Mouse (Mus musculus): ENCODE data around the gene 9330182O14Rik. TPM values are rescaled to one million over a fixed set of nuclear protein-coding genes. Genes with fewer than 3 reads are reported as not detected.

9330182O14Rik gene
- not detected in 2 replicates for polyA plus RNA-seq (2015; fragmentation: Nextera tagmentation; extraction: Ambion mirVana)

DNA sequence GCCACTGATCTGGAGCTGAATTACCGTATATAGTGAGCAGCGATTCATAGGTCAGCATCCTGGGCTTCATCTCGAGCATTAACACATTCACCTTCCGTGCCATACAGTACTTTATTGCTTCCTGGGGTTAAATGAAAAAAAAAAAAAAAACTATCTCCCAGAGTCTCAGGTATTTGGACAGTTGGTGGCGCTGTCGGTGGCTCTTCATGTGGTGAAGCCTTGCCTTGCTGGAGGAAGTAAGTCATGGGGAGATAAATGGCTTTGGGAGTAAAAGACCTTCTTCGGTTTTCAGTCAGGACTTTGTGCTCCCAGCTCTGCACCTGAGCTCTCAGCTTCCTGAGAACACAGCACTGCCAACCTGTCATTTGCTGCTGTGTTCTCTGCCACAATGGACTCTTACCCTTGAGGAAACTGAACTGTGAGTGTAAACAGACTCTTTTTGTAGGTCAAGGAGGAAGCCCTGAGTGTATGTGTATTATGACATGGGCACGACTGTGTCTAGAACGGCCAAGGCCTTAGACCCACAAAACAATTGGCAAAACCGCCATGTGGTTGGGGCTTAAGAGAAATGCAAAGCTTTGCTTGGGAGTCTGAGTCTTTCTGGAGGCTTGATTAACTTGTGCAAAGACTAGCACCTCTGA, at the start of gene 9330182O14Rik:
TSS of gene 9330182O14Rik (plus strand) at position 214 of the 641 bp plus-strand sequence.
- ATAC-seq: no peak
- H3K36me3 ChIP-seq: no peaks in the 10 kb centered on the region
- no peak within 1 kb of the TSS for H3K4me2 ChIP-seq (replicated peaks)
- H3K27me3 ChIP-seq: no peaks in the 10 kb centered on the region
- H3K9ac ChIP-seq (replicated peaks): no peak within 1 kb of the TSS
- H3K27ac ChIP-seq: no peak within 1 kb of the TSS
- H3K4me1 ChIP-seq (replicated peaks): no peaks in the 10 kb centered on the region
- 63% methylated on average over 10 of the region's 10 CpGs for WGBS
- no peak within 1 kb of the TSS for H3K4me3 ChIP-seq (replicated peaks)
- H3K9me3 ChIP-seq: no peaks in the 10 kb centered on the region

DNA sequence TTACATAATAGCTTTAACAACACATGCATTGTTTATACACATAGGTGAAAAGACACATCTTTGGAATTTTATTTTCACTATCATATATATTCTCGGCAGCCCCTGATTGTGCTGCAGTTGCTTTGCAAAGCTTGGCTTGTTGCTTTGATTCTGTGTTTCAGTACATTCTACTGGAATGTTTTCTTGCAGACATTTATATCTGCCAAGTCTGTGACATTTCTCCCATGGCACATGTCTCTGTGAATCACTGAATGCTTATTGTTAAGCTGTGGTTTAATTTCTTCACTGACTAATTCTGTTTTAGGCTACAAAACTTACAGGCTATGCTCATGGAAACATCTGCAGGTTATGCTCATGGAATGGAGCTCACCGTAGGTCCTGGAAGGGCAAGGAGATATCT, 30.9 kb upstream of the 9330182O14Rik start:
- no peak overlapping the region for H3K4me2 ChIP-seq (replicated peaks)
- no peaks in the 10 kb centered on the region for H3K4me1 ChIP-seq (replicated peaks)
- no peak overlapping the region for H3K9ac ChIP-seq (replicated peaks)
- H3K36me3 ChIP-seq: no peaks in the 10 kb centered on the region
- H3K27ac ChIP-seq: no peak overlapping the region
- no peak overlapping the region for H3K4me3 ChIP-seq (replicated peaks)
- ATAC-seq: no peak
- H3K27me3 ChIP-seq: no peaks in the 10 kb centered on the region
- no peaks in the 10 kb centered on the region for H3K9me3 ChIP-seq
- 93% methylated on average over 2 of the region's 2 CpGs for WGBS

DNA sequence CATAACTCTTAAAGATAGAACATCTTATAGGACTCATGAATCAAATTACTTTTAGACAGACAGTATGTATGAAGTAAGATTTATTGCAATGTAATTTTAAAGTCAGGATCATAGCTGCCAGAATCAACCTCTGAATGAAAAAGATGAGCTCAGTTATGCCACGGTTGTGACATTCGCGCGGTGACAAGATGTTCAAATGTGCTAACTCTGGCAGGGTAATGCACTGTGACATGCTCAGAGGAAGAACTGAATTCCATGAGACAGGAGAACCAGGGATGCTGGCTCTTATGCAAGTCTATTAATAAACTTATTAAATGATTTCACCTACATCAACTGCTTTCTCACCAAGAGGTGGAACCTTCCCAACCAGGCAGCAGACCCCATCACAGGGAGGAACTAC, 28.5 kb upstream of the 9330182O14Rik start:
- no peak for ATAC-seq
- Histone ChIP-seq H3K27ac (no peak overlapping the region), H3K9me3 (no peaks in the 10 kb centered on the region), H3K4me2 (replicated peaks) (no peak overlapping the region), H3K36me3 (no peaks in the 10 kb centered on the region), H3K4me3 (replicated peaks) (no peak overlapping the region), H3K9ac (replicated peaks) (no peak overlapping the region), H3K4me1 (replicated peaks) (no peaks in the 10 kb centered on the region), H3K27me3 (no peaks in the 10 kb centered on the region)
- WGBS: 88% methylated on average over 4 of the region's 4 CpGs

DNA sequence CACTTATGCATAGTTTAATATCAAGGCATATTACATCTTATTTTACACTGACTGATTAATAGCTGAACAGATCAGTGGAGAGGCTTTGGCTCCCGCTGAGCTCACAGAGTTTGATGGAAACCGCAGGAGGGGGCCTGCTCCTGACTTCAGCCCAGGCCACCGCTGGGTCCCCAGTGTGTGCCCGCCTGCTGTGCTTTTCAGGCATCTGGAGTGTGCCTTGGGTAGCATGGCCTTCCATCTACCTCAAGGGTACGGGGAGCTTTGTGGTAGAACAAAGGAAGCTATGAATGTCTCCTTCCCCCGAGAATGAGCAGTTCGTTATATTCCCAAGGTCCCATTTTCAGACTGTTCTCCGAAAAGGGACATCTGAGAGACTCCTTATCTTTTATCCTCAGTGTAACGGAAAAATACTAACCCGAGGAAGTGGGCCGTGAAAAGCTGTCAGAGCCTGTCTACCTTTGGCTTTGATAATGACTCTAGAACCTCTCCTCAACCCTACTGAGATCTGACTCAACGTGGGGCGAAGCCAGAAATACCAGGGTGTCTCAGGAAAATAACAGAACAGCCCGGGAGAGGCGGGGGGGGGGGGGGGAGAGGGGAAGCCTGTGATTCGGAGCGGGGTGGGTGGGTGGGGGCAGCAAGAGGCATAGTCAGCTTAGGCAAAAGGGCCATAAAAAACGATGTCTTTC, 20.1 kb upstream of the 9330182O14Rik start:
- Histone ChIP-seq H3K27ac (no peak overlapping the region; the same call in 1 of the 2 replicates), H3K9ac (replicated peaks) (peak overlapping the region; percentile 49; the same call in 1 of the 2 replicates), H3K4me1 (replicated peaks) (peaks cover 18% of the 10 kb centered on the region), H3K27me3 (no peaks in the 10 kb centered on the region), H3K9me3 (no peaks in the 10 kb centered on the region), H3K4me2 (replicated peaks) (peak overlapping the region; percentile 54), H3K36me3 (no peaks in the 10 kb centered on the region), H3K4me3 (replicated peaks) (no peak overlapping the region)
- 14% methylated on average over 15 of the region's 18 CpGs for WGBS
- peak; percentile 55 for ATAC-seq

DNA sequence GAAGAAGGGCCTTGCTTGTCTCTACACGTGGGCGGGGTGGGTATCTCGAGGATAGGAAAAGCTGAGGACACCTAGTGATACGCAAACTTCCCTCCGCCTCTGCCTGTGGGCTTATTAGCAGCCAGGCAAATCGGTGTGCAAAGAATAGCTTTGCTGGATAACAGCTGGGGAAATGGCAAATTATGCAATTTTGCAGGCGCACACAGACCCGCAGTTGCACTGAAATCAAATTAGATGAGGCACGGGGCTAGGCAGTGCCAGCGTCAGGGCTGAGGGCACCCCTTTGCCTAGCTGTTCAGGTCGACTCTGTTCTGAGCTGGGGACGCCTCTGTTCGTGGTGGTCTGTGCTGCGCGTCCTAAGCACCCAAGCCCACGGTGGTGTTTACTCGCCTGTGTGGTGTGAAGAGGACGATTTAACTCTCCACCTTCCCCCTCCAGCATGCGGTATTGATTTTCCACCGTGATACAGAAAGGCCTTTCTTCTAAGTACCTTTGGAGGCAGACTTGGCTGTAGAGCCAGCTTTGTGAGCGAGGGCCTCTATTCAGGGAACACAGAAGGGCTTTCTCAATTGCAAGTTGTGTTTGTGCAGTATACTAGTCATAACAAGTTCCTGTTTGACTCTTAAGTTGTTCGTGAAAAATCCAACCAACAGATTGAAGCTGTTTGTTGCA, 19.4 kb upstream of the 9330182O14Rik start:
- no peaks in the 10 kb centered on the region for H3K27me3 ChIP-seq
- peak overlapping the region; percentile 49 for H3K9ac ChIP-seq (replicated peaks)
- H3K4me3 ChIP-seq (replicated peaks): peak overlapping the region; percentile 23
- peak; percentile 92 for ATAC-seq
- no peaks in the 10 kb centered on the region for H3K36me3 ChIP-seq
- H3K4me1 ChIP-seq (replicated peaks): peaks cover 18% of the 10 kb centered on the region
- H3K9me3 ChIP-seq: no peaks in the 10 kb centered on the region
- WGBS: 21% methylated on average over 22 of the region's 22 CpGs
- peak overlapping the region; percentile 65 for H3K27ac ChIP-seq
- peak overlapping the region; percentile 54 for H3K4me2 ChIP-seq (replicated peaks)

DNA sequence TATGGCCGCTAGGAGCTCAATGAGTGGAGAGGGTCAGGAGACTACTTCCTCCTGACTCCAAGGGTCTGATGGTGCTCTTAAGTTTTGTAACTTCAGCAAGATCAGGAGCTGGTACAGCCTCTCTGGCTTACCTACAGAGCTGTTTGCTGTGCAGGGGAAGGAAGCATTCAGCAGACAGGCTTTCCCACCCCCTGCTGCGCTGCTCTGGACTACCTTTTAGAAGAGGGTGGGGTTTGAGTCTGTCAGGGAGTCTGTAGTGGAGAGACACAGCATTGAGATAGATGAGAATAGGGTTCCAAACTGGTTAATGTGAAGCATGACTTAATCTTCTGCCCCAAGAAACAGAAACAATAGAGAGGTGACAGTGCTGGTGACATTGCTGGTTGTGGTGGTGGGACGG, 17.8 kb upstream of the 9330182O14Rik start:
- H3K4me1 ChIP-seq (replicated peaks): peaks cover 18% of the 10 kb centered on the region
- H3K36me3 ChIP-seq: no peaks in the 10 kb centered on the region
- H3K9ac ChIP-seq (replicated peaks): no peak overlapping the region
- H3K27me3 ChIP-seq: no peaks in the 10 kb centered on the region
- no peak overlapping the region for H3K4me2 ChIP-seq (replicated peaks)
- H3K4me3 ChIP-seq (replicated peaks): no peak overlapping the region
- 81% methylated on average over 3 of the region's 3 CpGs for WGBS
- no peaks in the 10 kb centered on the region for H3K9me3 ChIP-seq
- no peak for ATAC-seq
- H3K27ac ChIP-seq: no peak overlapping the region

DNA sequence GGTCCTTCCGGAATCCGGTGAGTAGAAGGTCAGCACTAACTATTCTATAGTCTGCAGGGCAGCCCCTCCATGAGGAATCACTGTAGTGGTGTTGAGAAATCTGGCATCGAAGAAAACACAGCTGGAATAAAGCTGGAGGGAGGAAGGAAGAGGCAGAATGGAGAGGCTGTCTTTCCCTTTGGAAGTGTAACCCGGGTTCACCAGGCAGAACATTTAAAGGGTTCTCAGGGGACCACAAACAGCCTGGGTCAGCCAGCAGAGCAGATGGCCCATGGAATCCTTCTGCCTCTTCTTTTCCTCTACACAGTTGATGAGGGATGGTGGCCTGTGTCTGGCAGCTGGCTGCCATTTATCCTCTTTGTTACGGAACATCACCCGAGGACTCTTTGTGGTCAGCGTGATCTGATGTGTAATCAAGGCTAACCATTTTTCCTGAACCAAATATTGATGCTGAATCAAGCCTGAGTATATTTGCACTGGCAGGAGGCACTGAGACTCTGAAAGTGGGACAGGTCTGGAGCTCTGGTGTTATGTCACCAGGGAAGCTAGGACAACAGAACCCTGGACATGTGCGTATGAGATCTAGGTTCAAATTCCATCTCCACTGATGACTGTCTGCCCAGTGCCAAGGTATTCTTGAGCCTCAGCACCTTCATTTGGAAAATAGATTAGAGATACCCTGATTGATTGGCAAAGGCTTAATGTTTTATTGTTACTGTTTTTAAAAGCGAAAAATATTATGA, 9.8 kb upstream of the 9330182O14Rik start:
- no peak overlapping the region for H3K27ac ChIP-seq
- no peaks in the 10 kb centered on the region for H3K36me3 ChIP-seq
- H3K4me1 ChIP-seq (replicated peaks): no peaks in the 10 kb centered on the region
- H3K27me3 ChIP-seq: no peaks in the 10 kb centered on the region
- H3K4me3 ChIP-seq (replicated peaks): no peak overlapping the region
- ATAC-seq: no peak
- no peak overlapping the region for H3K4me2 ChIP-seq (replicated peaks)
- H3K9ac ChIP-seq (replicated peaks): no peak overlapping the region
- no peaks in the 10 kb centered on the region for H3K9me3 ChIP-seq
- 76% methylated on average over 9 of the region's 9 CpGs for WGBS

DNA sequence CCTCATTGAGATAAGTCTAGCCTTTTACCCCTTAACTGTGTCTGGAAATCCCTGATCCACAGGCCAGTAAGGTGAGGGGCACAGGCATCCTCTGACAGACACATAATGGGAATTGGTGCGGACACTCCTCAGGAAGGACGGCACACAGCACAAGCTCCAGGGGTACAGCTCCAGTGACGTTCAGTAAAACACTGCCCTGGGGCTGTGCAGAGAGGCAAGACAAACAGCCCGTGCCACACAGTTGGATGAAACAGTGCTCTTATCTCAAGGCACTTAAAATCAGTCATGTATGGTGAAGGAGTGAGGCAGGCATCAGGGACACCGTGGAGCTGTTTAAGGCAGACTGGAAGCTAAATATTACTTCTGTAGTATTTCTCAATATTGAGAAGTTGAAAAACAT, 4.7 kb upstream of the 9330182O14Rik start:
- H3K9ac ChIP-seq (replicated peaks): no peak overlapping the region
- H3K36me3 ChIP-seq: no peaks in the 10 kb centered on the region
- no peak overlapping the region for H3K4me2 ChIP-seq (replicated peaks)
- no peaks in the 10 kb centered on the region for H3K4me1 ChIP-seq (replicated peaks)
- ATAC-seq: no peak
- H3K4me3 ChIP-seq (replicated peaks): no peak overlapping the region
- H3K9me3 ChIP-seq: no peaks in the 10 kb centered on the region
- no peaks in the 10 kb centered on the region for H3K27me3 ChIP-seq
- no peak overlapping the region for H3K27ac ChIP-seq
- WGBS: 62% methylated on average over 5 of the region's 5 CpGs

DNA sequence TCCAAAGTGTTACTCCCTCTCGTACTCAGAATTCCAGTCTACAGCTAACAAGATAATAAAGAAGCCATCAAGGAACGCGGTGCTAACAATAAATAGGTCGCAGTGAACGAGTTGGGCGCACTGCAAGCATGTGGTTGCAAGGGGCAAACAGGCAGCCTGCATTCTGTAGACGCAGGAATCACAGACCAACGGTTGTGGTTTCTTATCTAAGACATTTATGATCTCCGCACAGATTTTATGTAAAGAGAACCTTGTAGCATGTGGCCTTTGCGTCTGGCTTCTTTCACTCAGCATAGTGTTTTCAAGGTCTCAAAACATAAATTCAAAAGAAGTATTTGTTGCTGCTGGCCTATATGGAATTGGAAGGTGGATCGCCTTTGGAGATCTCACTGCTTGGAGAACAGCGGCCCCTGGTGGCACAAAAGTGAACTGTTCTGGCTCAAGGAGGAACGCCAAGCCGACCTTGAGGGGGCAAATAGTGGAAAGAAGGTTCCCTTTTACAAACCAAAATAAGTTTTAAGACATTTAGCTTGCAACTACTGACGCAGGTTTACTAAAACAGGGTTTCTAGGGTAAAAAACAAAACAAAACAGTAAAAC, 3.2 kb upstream of the 9330182O14Rik start:
- Histone ChIP-seq H3K9ac (replicated peaks) (no peak overlapping the region), H3K27me3 (no peaks in the 10 kb centered on the region), H3K4me1 (replicated peaks) (no peaks in the 10 kb centered on the region), H3K4me3 (replicated peaks) (no peak overlapping the region), H3K9me3 (no peaks in the 10 kb centered on the region), H3K36me3 (no peaks in the 10 kb centered on the region), H3K4me2 (replicated peaks) (no peak overlapping the region), H3K27ac (no peak overlapping the region)
- WGBS: 24% methylated on average over 15 of the region's 15 CpGs
- peak; percentile 62; the same call in 1 of the 2 replicates for ATAC-seq

DNA sequence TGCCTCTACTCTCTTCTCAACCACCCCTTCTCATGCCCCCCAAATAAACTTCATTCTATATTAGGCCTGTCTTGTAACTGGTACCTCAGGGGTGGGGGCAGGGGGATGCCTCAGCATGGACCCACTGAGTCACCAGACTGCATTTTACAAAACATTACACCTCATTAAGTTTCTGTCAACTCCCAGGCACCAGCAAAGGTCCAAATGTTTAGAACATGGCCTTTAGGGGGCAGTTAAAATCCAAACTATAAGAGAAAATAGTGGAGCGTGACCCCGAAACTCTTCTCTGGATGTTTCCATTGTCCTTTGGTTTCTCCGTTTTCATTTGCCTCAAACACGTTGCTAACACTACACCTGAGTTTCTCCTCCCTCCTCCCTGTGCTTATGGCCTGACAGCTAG, 1.8 kb upstream of the 9330182O14Rik start:
- no peaks in the 10 kb centered on the region for H3K4me1 ChIP-seq (replicated peaks)
- WGBS: 85% methylated on average over 4 of the region's 4 CpGs
- H3K27ac ChIP-seq: no peak overlapping the region
- H3K36me3 ChIP-seq: no peaks in the 10 kb centered on the region
- no peak for ATAC-seq
- H3K9me3 ChIP-seq: no peaks in the 10 kb centered on the region
- H3K4me2 ChIP-seq (replicated peaks): no peak overlapping the region
- H3K9ac ChIP-seq (replicated peaks): no peak overlapping the region
- H3K4me3 ChIP-seq (replicated peaks): no peak overlapping the region
- H3K27me3 ChIP-seq: no peaks in the 10 kb centered on the region

DNA sequence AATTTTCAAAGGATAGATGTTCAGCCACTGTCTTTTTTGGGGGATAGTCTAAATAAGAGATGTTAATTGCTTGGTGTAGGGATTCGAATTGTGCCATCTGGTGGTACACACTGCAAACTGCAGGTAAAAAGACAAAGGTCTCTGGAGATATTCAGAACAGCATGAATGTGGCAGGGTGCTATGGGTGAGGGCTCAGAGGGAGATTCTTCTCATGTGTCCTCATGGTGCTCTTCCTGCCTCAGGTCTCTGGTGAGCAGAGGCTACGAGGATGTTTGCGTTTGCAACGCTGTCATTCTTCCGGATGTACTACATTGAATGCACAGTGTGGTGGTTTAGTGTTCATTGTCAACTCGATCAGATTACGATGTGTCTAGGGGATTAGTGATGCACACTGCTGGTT, 10.1 kb downstream of the 9330182O14Rik start:
- H3K4me1 ChIP-seq (replicated peaks): no peaks in the 10 kb centered on the region
- no peaks in the 10 kb centered on the region for H3K36me3 ChIP-seq
- no peaks in the 10 kb centered on the region for H3K27me3 ChIP-seq
- H3K4me3 ChIP-seq (replicated peaks): no peak overlapping the region
- no peak overlapping the region for H3K4me2 ChIP-seq (replicated peaks)
- ATAC-seq: 0 out of 2 replicates have a peak, but pooled peaks have one; percentile 63
- no peaks in the 10 kb centered on the region for H3K9me3 ChIP-seq
- WGBS: 45% methylated on average over 7 of the region's 7 CpGs
- H3K27ac ChIP-seq: no peak overlapping the region
- no peak overlapping the region for H3K9ac ChIP-seq (replicated peaks)
